Mouse (Mus musculus) limb, embryonic 15.5 days (tissue): Measurements from ENCODE around the gene Tbp. TPM values are rescaled to one million over a fixed set of nuclear protein-coding genes. Genes with fewer than 3 reads are reported as not detected.

Experiments used
- ATAC-seq: fragments of 200-750 bp; cut with Nextera tagmentation; 2 replicates; pipeline ENCODE4 v1.8.0; 2017; ENCODE audit warnings: low read depth, moderate TSS enrichment; ENCODE audit not compliant: insufficient number of reproducible peaks, low FRiP score, low TSS enrichment
- H3K27ac ChIP-seq: fragments of 300-500 bp; sonication (generic); 2 replicates; pipeline ENCODE4 v1.5.1; 2015; ENCODE audit warnings: moderate library complexity, mild to moderate bottlenecking, inconsistent platforms
- H3K27me3 ChIP-seq: fragments of 300-500 bp; sonication (generic); 2 replicates; pipeline ENCODE4 v1.6.1; 2015; ENCODE audit warnings: inconsistent platforms
- H3K36me3 ChIP-seq: fragments of 300-500 bp; sonication (generic); 2 replicates; pipeline ENCODE4 v1.6.1; 2015; ENCODE audit warnings: inconsistent platforms
- H3K4me1 ChIP-seq: fragments of 300-500 bp; sonication (generic); 2 replicates; pipeline ENCODE4 v1.6.1; 2015; ENCODE audit warnings: inconsistent platforms
- H3K4me2 ChIP-seq: fragments of 300-500 bp; sonication (generic); 2 replicates; pipeline ENCODE4 v1.6.1; 2015; ENCODE audit warnings: mild to moderate bottlenecking, inconsistent platforms
- H3K4me3 ChIP-seq: fragments of 300-500 bp; sonication (generic); 2 replicates; pipeline ENCODE4 v1.5.1; 2015; ENCODE audit warnings: mild to moderate bottlenecking, inconsistent platforms
- H3K9ac ChIP-seq: fragments of 300-500 bp; sonication (generic); 2 replicates; pipeline ENCODE4 v1.6.1; 2015; ENCODE audit warnings: inconsistent platforms
- H3K9me3 ChIP-seq: fragments of 300-500 bp; sonication (generic); 2 replicates; pipeline ENCODE4 v1.6.1; 2016; ENCODE audit warnings: inconsistent platforms
- WGBS: fragments of 180-500 bp; shearing (Covaris S2); methylation state at CpG from one replicate; pipeline ENCODE4 v1.1.7; 2015; 5-methylcytosine and 5-hydroxymethylcytosine counted together
- polyA plus RNA-seq: library from polyadenylated mRNA; unstranded; fragments of >200 nt; fragmentation: Nextera tagmentation; extraction: Ambion mirVana; gene quantifications from 2 replicates; pipeline ENCODE4 v1.2.1, GENCODE M21; 2015

Tbp gene
- polyA plus RNA-seq, 1 experiment from 2014 or later = 44.6 TPM

GRCm38 (mm10) chr17:15546440-15546839 is 46.8 kb downstream of the Tbp start:
- 64% methylated on average over 4 of the region's 4 CpGs for WGBS
- no peaks in the 10 kb centered on the region; the same call in 1 of the 2 replicates for H3K9me3 ChIP-seq

GRCm38 (mm10) chr17:15549713-15550112 is 50.0 kb downstream of the Tbp start:
- Histone ChIP-seq H3K4me3 (no peak overlapping the region), H3K4me1 (no peaks in the 10 kb centered on the region), H3K36me3 (no peaks in the 10 kb centered on the region), H3K9me3 (no peaks in the 10 kb centered on the region), H3K27me3 (no peaks in the 10 kb centered on the region), H3K9ac (no peak overlapping the region), H3K27ac (no peak overlapping the region), H3K4me2 (no peak overlapping the region)
- no peak for ATAC-seq
- WGBS = 51% methylated on average over 1 of the region's 1 CpGs

More at GRCm38 (mm10) chr17:15546440-15546839, 46.8 kb downstream of the Tbp start:
- no peak for ATAC-seq
- no peak overlapping the region for H3K9ac ChIP-seq
- no peak overlapping the region for H3K27ac ChIP-seq
- no peaks in the 10 kb centered on the region for H3K27me3 ChIP-seq
- H3K4me2 ChIP-seq = no peak overlapping the region
- no peaks in the 10 kb centered on the region for H3K4me1 ChIP-seq
- H3K36me3 ChIP-seq = no peaks in the 10 kb centered on the region
- no peak overlapping the region for H3K4me3 ChIP-seq

GRCm38 (mm10) chr17:15559946-15560345 is 60.3 kb downstream of the Tbp start:
- no peaks in the 10 kb centered on the region for H3K36me3 ChIP-seq
- no peak overlapping the region for H3K27ac ChIP-seq
- no peak overlapping the region for H3K9ac ChIP-seq
- no peak overlapping the region for H3K4me3 ChIP-seq
- no peaks in the 10 kb centered on the region for H3K9me3 ChIP-seq
- H3K27me3 ChIP-seq = no peaks in the 10 kb centered on the region
- whole genome bisulfite sequencing = 89% methylated on average over 2 of the region's 2 CpGs
- no peak for ATAC-seq
- H3K4me2 ChIP-seq = no peak overlapping the region
- H3K4me1 ChIP-seq = peaks cover 6% of the 10 kb centered on the region; the same call in 1 of the 2 replicates

- ATAC-seq = peak; percentile 99
- WGBS = under 1% methylated on average over 43 of the region's 43 CpGs
These were observed 64.6 kb downstream of the Tbp start, which contains the start of gene Prdm9 for GRCm38 (mm10) chr17:15564014-15564927. Prdm9 (minus strand) TSS chr17:15564354.

GRCm38 (mm10) chr17:15564928-15565300 is 65.2 kb downstream of the Tbp start:
- Histone ChIP-seq H3K4me1 (peaks cover 6% of the 10 kb centered on the region; the same call in 1 of the 2 replicates), H3K9me3 (no peaks in the 10 kb centered on the region), H3K4me2 (peak overlapping the region; percentile 62), H3K27me3 (no peaks in the 10 kb centered on the region), H3K27ac (no peak overlapping the region), H3K9ac (no peak overlapping the region), H3K36me3 (no peaks in the 10 kb centered on the region), H3K4me3 (peak overlapping the region; percentile 75)
- WGBS = 38% methylated on average over 12 of the region's 12 CpGs
- ATAC-seq = no peak

More at GRCm38 (mm10) chr17:15564014-15564927, 64.6 kb downstream of the Tbp start, which contains the start of gene Prdm9:
- H3K9me3 ChIP-seq = no peaks in the 10 kb centered on the region
- H3K4me1 ChIP-seq = peaks cover 6% of the 10 kb centered on the region; the same call in 1 of the 2 replicates
- peak within 1 kb of the TSS; percentile 74 for H3K9ac ChIP-seq
- peak within 1 kb of the TSS; percentile 85 for H3K4me2 ChIP-seq
- no peaks in the 10 kb centered on the region for H3K36me3 ChIP-seq
- no peaks in the 10 kb centered on the region for H3K27me3 ChIP-seq
- H3K27ac ChIP-seq = peak within 1 kb of the TSS; percentile 97
- H3K4me3 ChIP-seq = peak within 1 kb of the TSS; percentile 75

- H3K4me2 ChIP-seq = no peak overlapping the region
- no peak overlapping the region for H3K9ac ChIP-seq
- no peak for ATAC-seq
- no peak overlapping the region for H3K4me3 ChIP-seq
- no peaks in the 10 kb centered on the region for H3K36me3 ChIP-seq
- no peak overlapping the region for H3K27ac ChIP-seq
- 73% methylated on average over 5 of the region's 5 CpGs for WGBS
- H3K4me1 ChIP-seq = peaks cover 6% of the 10 kb centered on the region; the same call in 1 of the 2 replicates
- H3K9me3 ChIP-seq = no peaks in the 10 kb centered on the region
- no peaks in the 10 kb centered on the region for H3K27me3 ChIP-seq
These were observed 67.2 kb downstream of the Tbp start for GRCm38 (mm10) chr17:15566908-15567307.

GRCm38 (mm10) chr17:15575056-15575455 is 75.4 kb downstream of the Tbp start:
- Histone ChIP-seq H3K4me3 (no peak overlapping the region), H3K27ac (no peak overlapping the region), H3K36me3 (no peaks in the 10 kb centered on the region), H3K27me3 (peaks cover 9% of the 10 kb centered on the region; the same call in 1 of the 2 replicates), H3K9me3 (no peaks in the 10 kb centered on the region), H3K4me1 (0 out of 2 replicates have a peak, but pooled peaks cover 2% of the 10 kb centered on the region), H3K4me2 (no peak overlapping the region), H3K9ac (no peak overlapping the region)
- no peak for ATAC-seq
- 54% methylated on average over 1 of the region's 1 CpGs for WGBS

GRCm38 (mm10) chr17:15577291-15577694 is 77.6 kb downstream of the Tbp start:
- Histone ChIP-seq H3K9ac (no peak overlapping the region), H3K9me3 (no peaks in the 10 kb centered on the region), H3K27me3 (peaks cover 9% of the 10 kb centered on the region; the same call in 1 of the 2 replicates), H3K4me3 (peak overlapping the region; percentile 27), H3K36me3 (no peaks in the 10 kb centered on the region), H3K4me1 (0 out of 2 replicates have a peak, but pooled peaks cover 2% of the 10 kb centered on the region), H3K27ac (no peak overlapping the region), H3K4me2 (peak overlapping the region; percentile 49)
- ATAC-seq = no peak
- 1% methylated on average over 32 of the region's 32 CpGs for WGBS

Other genes with a start within 250 kb of the Tbp start
- gene Dll1, start 123.0 kb upstream of the Tbp start, polyA plus RNA-seq = 6.8 and 8.5 TPM in 2 replicates
- 27.3 and 29.4 TPM in 2 replicates for gene Fam120b, start 103.7 kb upstream of the Tbp start, polyA plus RNA-seq
- 220 and 227 TPM in 2 replicates for gene Psmb1, start 137 bp upstream of the Tbp start, polyA plus RNA-seq
- 28.9 and 41.0 TPM in 2 replicates for gene Pdcd2, start 27.4 kb downstream of the Tbp start, polyA plus RNA-seq
- 1.00 and 1.3 TPM in 2 replicates for gene Prdm9, start 64.5 kb downstream of the Tbp start, polyA plus RNA-seq
- gene Chd1, start 205.1 kb downstream of the Tbp start, polyA plus RNA-seq = 22.4 and 26.5 TPM in 2 replicates